Mouse (Mus musculus): ENCODE results near the gene Aox1. TPM values are rescaled to one million over a fixed set of nuclear protein-coding genes. Genes with fewer than 3 reads are reported as not detected.

The Aox1 gene
- polyA plus RNA-seq, 2 experiments, result 0.16 to 0.32 TPM

DNA sequence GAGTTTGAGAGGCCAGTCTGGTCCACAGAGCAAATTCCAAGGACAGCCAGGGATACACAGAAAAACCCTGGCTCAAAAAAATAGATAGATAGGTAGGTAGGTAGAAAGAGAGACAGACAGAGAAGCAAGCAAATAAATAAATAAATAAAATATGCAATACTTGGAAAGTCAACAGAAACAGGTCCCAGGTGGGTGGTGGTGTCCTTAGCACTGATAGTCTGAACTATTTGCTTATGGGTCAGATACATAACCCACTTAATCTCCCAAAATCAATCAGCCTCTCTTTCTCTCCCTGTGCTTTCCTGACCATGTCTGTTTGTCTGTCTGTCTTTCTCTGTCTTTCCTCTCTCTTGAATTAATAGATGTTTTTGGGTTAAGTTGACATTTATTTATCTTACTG, 48.2 kb downstream of the Aox1 start:
- no peak overlapping the region for H3K4me2 ChIP-seq (ENCODE audit: low read depth)
- no peaks in the 10 kb centered on the region for H3K9me3 ChIP-seq (ENCODE audit: control insufficient read depth, low read length)
- H3K36me3 ChIP-seq (replicated peaks; ENCODE audit: control insufficient read depth, insufficient read depth, low read depth), result no peaks in the 10 kb centered on the region
- no peaks in the 10 kb centered on the region for H3K4me1 ChIP-seq (replicated peaks; ENCODE audit: control insufficient read depth in 2 of 2, insufficient read depth in 2 of 2, low read length in 1 of 2)
- H3K9ac ChIP-seq (replicated peaks), result no peak overlapping the region
- ATAC-seq (ENCODE audit: insufficient read depth), result no peak
- no peak for DNase-seq (ENCODE audit: low read depth in 3 of 3, low spot score in 3 of 3)
- no peak overlapping the region for H3K27ac ChIP-seq
- TF ChIP-seq CTCF (IDR thresholded peaks at IDR 0.05; ENCODE audit: low read depth) (no peak), EP300 (IDR thresholded peaks at IDR 0.05; ENCODE audit: low read depth) (no peak)
- no peak overlapping the region for H3K4me3 ChIP-seq (ENCODE audit: insufficient read depth in 1 of 2, low read depth in 2 of 2, low read length in 2 of 2)
- no peaks in the 10 kb centered on the region for H3K27me3 ChIP-seq (ENCODE audit: control insufficient read depth, insufficient read depth, low read length)

DNA sequence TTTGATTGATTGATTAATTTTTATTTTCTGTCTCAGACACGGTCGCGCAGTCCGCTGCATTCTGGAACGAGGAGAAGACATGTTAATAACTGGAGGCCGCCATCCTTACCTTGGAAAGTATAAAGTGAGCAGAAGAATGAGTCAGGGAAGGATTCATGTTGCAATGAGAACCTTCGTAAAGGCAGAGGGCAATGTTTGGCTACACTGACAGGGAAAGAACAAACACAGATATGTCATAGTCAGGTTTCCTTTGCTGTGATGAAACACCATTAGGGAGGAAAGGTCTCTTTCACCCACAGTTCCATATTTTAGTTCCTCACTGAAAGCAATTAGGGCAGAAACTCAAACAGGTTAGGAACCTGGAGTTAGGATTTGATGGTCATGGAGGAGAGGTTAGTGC, 48.7 kb downstream of the Aox1 start:
- H3K4me3 ChIP-seq (ENCODE audit: insufficient read depth in 1 of 2, low read depth in 2 of 2, low read length in 2 of 2), result no peak overlapping the region
- DNase-seq (ENCODE audit: low read depth in 3 of 3, low spot score in 3 of 3), result no peak
- ATAC-seq (ENCODE audit: insufficient read depth), result no peak
- no peaks in the 10 kb centered on the region for H3K9me3 ChIP-seq (ENCODE audit: control insufficient read depth, low read length)
- no peaks in the 10 kb centered on the region for H3K36me3 ChIP-seq (replicated peaks; ENCODE audit: control insufficient read depth, insufficient read depth, low read depth)
- H3K4me1 ChIP-seq (replicated peaks; ENCODE audit: control insufficient read depth in 2 of 2, insufficient read depth in 2 of 2, low read length in 1 of 2), result no peaks in the 10 kb centered on the region
- H3K9ac ChIP-seq (replicated peaks), result no peak overlapping the region
- 72% methylated on average over 7 of the region's 7 CpGs for WGBS (ENCODE audit: insufficient replicate concordance)
- H3K4me2 ChIP-seq (ENCODE audit: low read depth), result no peak overlapping the region
- H3K27ac ChIP-seq, result no peak overlapping the region
- no peak for TF ChIP-seq EP300 (IDR thresholded peaks at IDR 0.05; ENCODE audit: low read depth)
- no peak for TF ChIP-seq CTCF (IDR thresholded peaks at IDR 0.05; ENCODE audit: low read depth)
- H3K27me3 ChIP-seq (ENCODE audit: control insufficient read depth, insufficient read depth, low read length), result no peaks in the 10 kb centered on the region

DNA sequence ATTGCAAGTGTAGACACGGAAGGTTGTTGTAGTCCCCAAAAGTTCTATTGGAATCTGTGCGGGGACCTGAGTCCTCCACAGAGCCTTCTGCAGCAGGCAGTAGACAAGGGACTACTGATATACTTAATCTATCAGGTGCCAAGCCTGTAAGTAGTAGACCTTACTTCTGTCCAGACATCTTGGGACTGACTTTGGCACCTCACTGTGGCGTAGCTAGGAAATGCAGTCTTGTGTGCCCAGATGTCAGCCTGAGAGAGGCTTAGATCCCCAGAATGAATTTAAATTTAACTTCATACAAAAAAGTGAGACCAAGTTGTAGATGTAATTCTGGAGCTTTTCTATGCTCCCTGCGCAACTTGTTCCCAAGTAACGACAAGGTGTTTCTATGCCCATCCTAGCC, 50.0 kb downstream of the Aox1 start:
- DNase-seq (ENCODE audit: low read depth in 3 of 3, low spot score in 3 of 3), result no peak

DNA sequence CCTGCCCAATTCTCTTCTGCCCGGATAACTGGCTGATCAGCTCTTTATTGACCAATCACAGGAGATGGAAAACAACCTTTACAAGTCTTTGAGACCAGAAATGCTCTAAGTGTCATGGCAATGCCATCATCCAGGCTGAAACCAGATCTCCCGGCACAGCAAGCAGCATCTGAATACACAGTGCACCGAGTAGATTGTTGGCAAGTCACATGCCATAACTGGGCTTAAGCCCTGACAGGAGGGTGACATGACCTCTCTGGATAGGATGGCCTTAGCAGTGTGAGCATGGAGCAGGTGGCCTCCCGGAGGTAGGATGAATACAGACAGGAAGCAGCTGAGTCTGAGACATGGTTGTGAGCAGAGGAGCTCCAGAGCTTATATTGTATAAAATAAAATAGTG, 50.7 kb downstream of the Aox1 start:
- ATAC-seq (ENCODE audit: insufficient read depth) (no peak), DNase-seq (ENCODE audit: low read depth in 3 of 3, low spot score in 3 of 3) (no peak)
- Histone ChIP-seq H3K4me3 (ENCODE audit: insufficient read depth in 1 of 2, low read depth in 2 of 2, low read length in 2 of 2) (no peak overlapping the region), H3K9ac (replicated peaks) (no peak overlapping the region), H3K4me1 (replicated peaks; ENCODE audit: control insufficient read depth in 2 of 2, insufficient read depth in 2 of 2, low read length in 1 of 2) (no peaks in the 10 kb centered on the region), H3K36me3 (replicated peaks; ENCODE audit: control insufficient read depth, insufficient read depth, low read depth) (no peaks in the 10 kb centered on the region), H3K27me3 (ENCODE audit: control insufficient read depth, insufficient read depth, low read length) (no peaks in the 10 kb centered on the region), H3K4me2 (ENCODE audit: low read depth) (no peak overlapping the region), H3K27ac (no peak overlapping the region), H3K9me3 (ENCODE audit: control insufficient read depth, low read length) (no peaks in the 10 kb centered on the region)
- WGBS (ENCODE audit: insufficient replicate concordance), result 50% methylated on average over 4 of the region's 4 CpGs
- TF ChIP-seq EP300 (IDR thresholded peaks at IDR 0.05; ENCODE audit: low read depth) (no peak), CTCF (IDR thresholded peaks at IDR 0.05; ENCODE audit: low read depth) (no peak)

More for the DNA sequence above, 50.0 kb downstream of the Aox1 start:
- no peaks in the 10 kb centered on the region for H3K4me1 ChIP-seq (replicated peaks; ENCODE audit: control insufficient read depth in 2 of 2, insufficient read depth in 2 of 2, low read length in 1 of 2)
- no peak for TF ChIP-seq EP300 (IDR thresholded peaks at IDR 0.05; ENCODE audit: low read depth)
- TF ChIP-seq CTCF (IDR thresholded peaks at IDR 0.05; ENCODE audit: low read depth), result 0 out of 2 replicates have a peak, but pooled peaks have one; percentile 15
- H3K4me2 ChIP-seq (ENCODE audit: low read depth), result no peak overlapping the region
- no peak for ATAC-seq (ENCODE audit: insufficient read depth)
- no peak overlapping the region for H3K4me3 ChIP-seq (ENCODE audit: insufficient read depth in 1 of 2, low read depth in 2 of 2, low read length in 2 of 2)
- no peak overlapping the region for H3K9ac ChIP-seq (replicated peaks)
- H3K9me3 ChIP-seq (ENCODE audit: control insufficient read depth, low read length), result no peaks in the 10 kb centered on the region
- WGBS (ENCODE audit: insufficient replicate concordance), result 71% methylated on average over 5 of the region's 5 CpGs
- H3K27ac ChIP-seq, result no peak overlapping the region
- no peaks in the 10 kb centered on the region for H3K36me3 ChIP-seq (replicated peaks; ENCODE audit: control insufficient read depth, insufficient read depth, low read depth)
- no peaks in the 10 kb centered on the region for H3K27me3 ChIP-seq (ENCODE audit: control insufficient read depth, insufficient read depth, low read length)

DNA sequence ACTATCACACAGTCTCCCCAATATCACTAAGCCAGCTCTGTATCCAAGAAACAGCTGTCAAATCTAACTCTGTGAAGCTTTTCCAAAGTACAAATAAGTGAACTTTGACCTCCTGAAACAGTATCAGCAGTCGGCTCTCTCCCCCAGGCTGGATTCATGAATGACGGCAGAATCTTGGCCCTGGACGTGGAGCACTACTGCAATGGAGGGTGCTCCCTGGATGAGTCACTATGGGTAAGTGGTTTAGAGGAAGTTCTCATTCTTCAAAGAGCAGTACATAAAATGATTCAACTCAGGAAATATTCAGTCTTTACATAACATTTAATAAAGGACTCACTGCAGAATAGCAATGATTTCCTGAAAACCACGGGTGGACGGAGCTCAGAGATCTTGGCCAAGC, 51.6 kb downstream of the Aox1 start:
- Histone ChIP-seq H3K27ac (no peak overlapping the region), H3K36me3 (replicated peaks; ENCODE audit: control insufficient read depth, insufficient read depth, low read depth) (no peaks in the 10 kb centered on the region), H3K4me3 (ENCODE audit: insufficient read depth in 1 of 2, low read depth in 2 of 2, low read length in 2 of 2) (no peak overlapping the region), H3K9me3 (ENCODE audit: control insufficient read depth, low read length) (no peaks in the 10 kb centered on the region), H3K4me2 (ENCODE audit: low read depth) (no peak overlapping the region), H3K27me3 (ENCODE audit: control insufficient read depth, insufficient read depth, low read length) (no peaks in the 10 kb centered on the region), H3K9ac (replicated peaks) (no peak overlapping the region), H3K4me1 (replicated peaks; ENCODE audit: control insufficient read depth in 2 of 2, insufficient read depth in 2 of 2, low read length in 1 of 2) (no peaks in the 10 kb centered on the region)
- no peak for TF ChIP-seq EP300 (IDR thresholded peaks at IDR 0.05; ENCODE audit: low read depth)
- WGBS (ENCODE audit: insufficient replicate concordance), result 75% methylated on average over 5 of the region's 5 CpGs
- no peak for ATAC-seq (ENCODE audit: insufficient read depth)
- DNase-seq (ENCODE audit: low read depth in 3 of 3, low spot score in 3 of 3), result no peak

Data from liver, embryonic 14.5 days (tissue).